Mouse (Mus musculus) bone marrow macrophage, adult 2 months (primary cell): ENCODE data around the gene Thada. TPM values are rescaled to one million over a fixed set of nuclear protein-coding genes. Genes with fewer than 3 reads are reported as not detected.

ENCODE experiments used
- H3K27ac ChIP-seq: 2 replicates; pipeline ENCODE4 v1.5.1; 2012; ENCODE audit warnings: low read depth, low read length; ENCODE audit not compliant: insufficient read depth
- H3K4me1 ChIP-seq: 2 replicates; pipeline ENCODE4 v1.6.1; 2012; ENCODE audit warnings: low read length; ENCODE audit not compliant: control insufficient read depth, insufficient read depth
- H3K4me3 ChIP-seq: 2 replicates; pipeline ENCODE4 v1.5.1; 2012; ENCODE audit warnings: mild to moderate bottlenecking, low read length, moderate library complexity; ENCODE audit not compliant: insufficient read depth
- CTCF ChIP-seq: IDR thresholded peaks from 2 replicates; pipeline ENCODE4 v1.5.1; 2012; ENCODE audit warnings: low read depth, mild to moderate bottlenecking, low read length, moderate library complexity
- POLR2A ChIP-seq: IDR thresholded peaks from 2 replicates; pipeline ENCODE4 v1.6.1; 2012; ENCODE audit warnings: mild to moderate bottlenecking, low read depth, low read length, borderline replicate concordance
- polyA plus RNA-seq: library from polyadenylated mRNA; stranded (reverse); fragments of >200 nt; gene quantifications from 2 replicates; pipeline ENCODE4 v1.2.4, GENCODE M21; 2012; ENCODE audit not compliant: missing spikeins, insufficient read depth, insufficient read length

Gene Thada
- polyA plus RNA-seq, 1 experiment: 6.6 TPM

- TF ChIP-seq CTCF (no peak), POLR2A (no peak)
Measured at GRCm38 (mm10) chr17:84146458-84147182, 319.4 kb downstream of the Thada start.

GRCm38 (mm10) chr17:84145826-84146287, 320.1 kb downstream of the Thada start:
- Histone ChIP-seq H3K4me3 (0 out of 2 replicates have a peak overlapping the region, but pooled peaks have one; percentile 30), H3K27ac (peak overlapping the region; percentile 90), H3K4me1 (peaks cover 70% of the 10 kb centered on the region)
- TF ChIP-seq POLR2A: no peak
- TF ChIP-seq CTCF: no peak

More at GRCm38 (mm10) chr17:84146458-84147182, 319.4 kb downstream of the Thada start:
- Histone ChIP-seq H3K27ac (peak overlapping the region; percentile 90), H3K4me1 (peaks cover 66% of the 10 kb centered on the region), H3K4me3 (no peak overlapping the region)

GRCm38 (mm10) chr17:84144762-84145599, 321.0 kb downstream of the Thada start:
- TF ChIP-seq CTCF: no peak
- no peak for TF ChIP-seq POLR2A
- Histone ChIP-seq H3K4me1 (peaks cover 79% of the 10 kb centered on the region), H3K4me3 (no peak overlapping the region), H3K27ac (peak overlapping the region; percentile 90)

GRCm38 (mm10) chr17:84144130-84144529, 321.9 kb downstream of the Thada start:
- no peak for TF ChIP-seq CTCF
- no peak for TF ChIP-seq POLR2A
- Histone ChIP-seq H3K4me1 (peaks cover 75% of the 10 kb centered on the region), H3K27ac (no peak overlapping the region), H3K4me3 (no peak overlapping the region)

GRCm38 (mm10) chr17:84143219-84143844, 322.7 kb downstream of the Thada start:
- Histone ChIP-seq H3K4me1 (peaks cover 68% of the 10 kb centered on the region), H3K4me3 (no peak overlapping the region), H3K27ac (no peak overlapping the region)
- TF ChIP-seq CTCF: no peak
- TF ChIP-seq POLR2A: no peak

GRCm38 (mm10) chr17:84141691-84142090, 324.3 kb downstream of the Thada start:
- Histone ChIP-seq H3K27ac (peak overlapping the region; percentile 89), H3K4me3 (no peak overlapping the region), H3K4me1 (peaks cover 56% of the 10 kb centered on the region)
- TF ChIP-seq POLR2A (no peak), CTCF (no peak)

- H3K4me1 ChIP-seq: peaks cover 48% of the 10 kb centered on the region
- peak overlapping the region; percentile 89 for H3K27ac ChIP-seq
- TF ChIP-seq CTCF (no peak), POLR2A (peak; percentile 43; the same call in 1 of the 2 replicates)
- no peak overlapping the region for H3K4me3 ChIP-seq
Measured at GRCm38 (mm10) chr17:84140822-84141507, 325.0 kb downstream of the Thada start.

Other genes with a start within 250 kb of the Thada start
- gene Plekhh2, start 45.7 kb upstream of the Thada start, polyA plus RNA-seq: 0.49 and 0.63 TPM in 2 replicates
- gene Dync2li1, start 160.3 kb upstream of the Thada start, polyA plus RNA-seq: 6.1 and 7.4 TPM in 2 replicates
- not detected in 2 replicates for gene Abcg8, start 210.1 kb upstream of the Thada start, polyA plus RNA-seq
- gene Abcg5, start 216.8 kb upstream of the Thada start, polyA plus RNA-seq: not detected in 2 replicates